Mouse (Mus musculus) embryonic facial prominence, embryonic 15.5 days (tissue): ENCODE data around the gene Iqsec1. TPM values are rescaled to one million over a fixed set of nuclear protein-coding genes. Genes with fewer than 3 reads are reported as not detected.

Experiments
- ATAC-seq: fragments of 200-750 bp; cut with Nextera tagmentation; 2 replicates; pipeline ENCODE4 v1.8.0; 2017; ENCODE audit warnings: low read depth, moderate TSS enrichment; ENCODE audit not compliant: insufficient number of reproducible peaks, low FRiP score, low TSS enrichment
- H3K27ac ChIP-seq: fragments of 300-500 bp; sonication (generic); replicated peaks from 2 replicates; pipeline ENCODE4 v1.5.1; 2015; ENCODE audit warnings: mild to moderate bottlenecking, inconsistent platforms
- H3K27me3 ChIP-seq: fragments of 300-500 bp; sonication (generic); 2 replicates; pipeline ENCODE4 v1.6.1; 2015; ENCODE audit warnings: inconsistent platforms
- H3K36me3 ChIP-seq: fragments of 300-500 bp; sonication (generic); 2 replicates; pipeline ENCODE4 v1.6.1; 2015; ENCODE audit warnings: mild to moderate bottlenecking, inconsistent platforms
- H3K4me1 ChIP-seq: fragments of 300-500 bp; sonication (generic); 2 replicates; pipeline ENCODE4 v1.6.1; 2015; ENCODE audit warnings: inconsistent platforms
- H3K4me2 ChIP-seq: fragments of 300-500 bp; sonication (generic); replicated peaks from 2 replicates; pipeline ENCODE4 v1.6.1; 2015; ENCODE audit warnings: mild to moderate bottlenecking, inconsistent platforms
- H3K4me3 ChIP-seq: fragments of 300-500 bp; sonication (generic); replicated peaks from 2 replicates; pipeline ENCODE4 v1.5.1; 2015; ENCODE audit warnings: mild to moderate bottlenecking, inconsistent platforms
- H3K9ac ChIP-seq: fragments of 300-500 bp; sonication (generic); 2 replicates; pipeline ENCODE4 v1.6.1; 2015; ENCODE audit warnings: inconsistent platforms
- H3K9me3 ChIP-seq: fragments of 300-500 bp; sonication (generic); replicated peaks from 2 replicates; pipeline ENCODE4 v1.6.1; 2016; ENCODE audit warnings: inconsistent platforms
- WGBS: fragments of 180-500 bp; shearing (Covaris S2); methylation state at CpG from one replicate; pipeline ENCODE4 v1.1.7; 2015; 5-methylcytosine and 5-hydroxymethylcytosine counted together
- polyA plus RNA-seq: library from polyadenylated mRNA; unstranded; fragments of >200 nt; fragmentation: Nextera tagmentation; extraction: Ambion mirVana; gene quantifications from 2 replicates; pipeline ENCODE4 v1.2.1, GENCODE M21; 2015

The Iqsec1 gene
- polyA plus RNA-seq, 1 experiment from 2014 or later = 11.4 TPM

DNA sequence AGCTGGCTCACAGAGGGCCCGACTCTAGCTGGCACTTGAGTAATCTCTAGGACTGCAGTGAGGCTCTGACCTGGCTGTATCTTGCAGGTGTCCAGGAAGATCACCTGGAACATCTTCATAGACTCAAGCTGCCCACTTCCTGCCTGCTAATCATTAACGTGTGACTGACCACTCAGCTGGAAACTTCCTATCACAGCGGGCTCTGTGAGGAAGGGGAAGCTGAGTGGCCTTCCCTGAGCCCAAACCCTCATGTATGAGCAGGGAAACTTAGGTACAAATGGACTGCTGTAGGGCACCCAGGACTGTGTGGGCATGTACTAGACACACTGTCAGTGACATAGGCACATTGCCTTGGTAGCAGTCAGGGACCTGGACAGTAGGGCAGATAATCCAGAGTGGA is 268.3 kb downstream of the Iqsec1 start:
- no peak overlapping the region for H3K4me2 ChIP-seq
- H3K36me3 ChIP-seq = no peaks in the 10 kb centered on the region
- ATAC-seq = no peak
- no peak overlapping the region for H3K9ac ChIP-seq
- H3K27ac ChIP-seq = no peak overlapping the region
- no peaks in the 10 kb centered on the region for H3K27me3 ChIP-seq
- 65% methylated on average over 3 of the region's 3 CpGs for WGBS
- peaks cover 27% of the 10 kb centered on the region for H3K4me1 ChIP-seq
- no peak overlapping the region for H3K4me3 ChIP-seq
- H3K9me3 ChIP-seq = no peaks in the 10 kb centered on the region

DNA sequence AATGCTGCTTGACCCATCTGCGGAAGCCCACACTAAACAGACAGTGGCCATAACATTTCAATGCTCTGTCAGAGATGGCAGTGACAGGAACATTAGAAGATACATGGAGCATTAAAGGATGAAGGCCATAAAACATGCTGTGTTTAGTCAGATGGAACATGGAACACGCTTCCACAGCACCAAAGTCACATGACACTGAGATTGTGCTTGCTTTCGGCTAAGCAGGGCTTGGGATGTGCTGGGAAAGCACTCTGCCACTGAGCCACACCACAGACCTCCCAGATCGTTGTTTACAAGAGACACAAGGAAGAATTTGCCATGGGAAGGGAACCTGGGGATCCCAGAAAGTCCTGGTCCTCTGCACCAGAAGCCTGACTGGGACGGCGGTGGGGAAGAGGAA is 269.1 kb downstream of the Iqsec1 start:
- 82% methylated on average over 6 of the region's 6 CpGs for WGBS
- H3K27me3 ChIP-seq = no peaks in the 10 kb centered on the region
- H3K9me3 ChIP-seq = no peaks in the 10 kb centered on the region
- no peaks in the 10 kb centered on the region for H3K36me3 ChIP-seq
- no peak overlapping the region for H3K27ac ChIP-seq
- no peak overlapping the region for H3K4me3 ChIP-seq
- peaks cover 35% of the 10 kb centered on the region for H3K4me1 ChIP-seq
- no peak for ATAC-seq
- no peak overlapping the region for H3K9ac ChIP-seq
- H3K4me2 ChIP-seq = no peak overlapping the region

DNA sequence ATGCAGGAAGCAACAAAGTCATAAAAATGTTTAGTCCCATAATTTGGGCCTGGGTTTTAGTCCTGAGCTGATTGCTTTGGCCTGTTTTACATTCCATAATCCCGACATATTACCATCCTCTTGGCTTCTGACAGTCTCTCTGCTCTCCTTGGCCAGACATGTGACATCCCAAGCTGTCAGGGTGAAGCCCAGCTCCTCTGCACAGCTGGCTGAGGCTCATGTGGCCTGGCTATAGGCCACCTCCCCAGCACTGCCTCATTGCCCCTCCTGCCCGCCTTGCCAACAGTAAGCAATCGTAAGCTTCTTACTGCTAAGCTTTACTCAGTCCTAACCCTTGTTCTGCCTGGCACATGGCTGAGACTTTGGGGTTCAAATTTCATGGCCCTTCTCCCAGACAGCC is 270.0 kb downstream of the Iqsec1 start:
- Histone ChIP-seq H3K4me2 (no peak overlapping the region), H3K27me3 (no peaks in the 10 kb centered on the region), H3K27ac (0 out of 2 replicates have a peak overlapping the region, but pooled peaks have one; percentile 2), H3K4me1 (peaks cover 42% of the 10 kb centered on the region), H3K36me3 (peaks cover 4% of the 10 kb centered on the region; the same call in 1 of the 2 replicates), H3K9me3 (no peaks in the 10 kb centered on the region), H3K9ac (no peak overlapping the region), H3K4me3 (no peak overlapping the region)
- 66% methylated on average over 3 of the region's 3 CpGs for WGBS
- ATAC-seq = no peak

DNA sequence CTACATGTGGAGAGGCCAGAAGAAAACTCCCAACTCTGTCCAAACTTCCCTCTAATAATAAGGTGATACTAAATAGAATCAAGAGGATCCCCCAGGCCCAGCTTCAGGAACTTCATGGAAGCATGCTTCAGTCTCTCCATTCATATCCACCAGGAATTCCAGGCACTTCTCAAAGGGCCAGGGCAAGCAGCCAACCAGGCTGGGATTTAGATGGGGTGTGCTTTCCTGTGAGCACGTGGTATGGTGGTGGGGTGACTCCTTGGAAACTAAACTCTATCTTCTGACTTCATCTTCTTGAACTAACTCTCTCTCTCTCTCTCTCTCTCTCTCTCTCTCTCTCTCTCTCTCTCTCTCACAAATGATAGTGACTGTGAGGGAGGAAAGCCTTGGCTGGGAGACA is 270.8 kb downstream of the Iqsec1 start:
- 44% methylated on average over 1 of the region's 1 CpGs for WGBS
- Histone ChIP-seq H3K27ac (no peak overlapping the region), H3K4me2 (no peak overlapping the region), H3K27me3 (no peaks in the 10 kb centered on the region), H3K4me1 (peaks cover 50% of the 10 kb centered on the region), H3K4me3 (no peak overlapping the region), H3K9me3 (no peaks in the 10 kb centered on the region), H3K36me3 (peaks cover 4% of the 10 kb centered on the region; the same call in 1 of the 2 replicates), H3K9ac (no peak overlapping the region)
- ATAC-seq = no peak

DNA sequence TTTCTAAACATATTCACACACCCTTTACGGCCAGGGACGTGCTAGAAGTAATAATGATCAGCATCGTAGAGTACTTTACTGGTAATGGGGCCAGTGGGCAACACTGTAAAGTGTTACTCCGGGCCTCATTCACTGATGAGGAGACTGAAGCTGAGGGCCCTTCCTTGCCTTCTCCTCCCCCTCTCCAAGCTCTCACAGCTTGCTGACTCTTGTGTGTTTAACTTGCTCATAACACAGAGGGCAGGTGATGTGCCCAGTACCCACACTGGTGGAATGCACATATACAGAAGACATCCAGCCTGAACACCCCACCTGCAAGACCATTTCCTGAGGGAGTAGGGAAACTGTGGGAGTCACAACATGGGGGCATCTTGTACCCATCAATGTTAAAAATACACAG is 271.6 kb downstream of the Iqsec1 start:
- Histone ChIP-seq H3K4me2 (peak overlapping the region; percentile 72), H3K36me3 (peaks cover 4% of the 10 kb centered on the region; the same call in 1 of the 2 replicates), H3K9me3 (no peaks in the 10 kb centered on the region), H3K27ac (no peak overlapping the region), H3K4me3 (peak overlapping the region; percentile 84), H3K27me3 (no peaks in the 10 kb centered on the region), H3K9ac (no peak overlapping the region), H3K4me1 (peaks cover 58% of the 10 kb centered on the region)
- no peak for ATAC-seq
- 31% methylated on average over 4 of the region's 4 CpGs for WGBS

GRCm38 (mm10) chr6:90716066-90716704 is 272.3 kb downstream of the Iqsec1 start:
- Histone ChIP-seq H3K9ac (peak overlapping the region; percentile 64), H3K4me3 (peak overlapping the region; percentile 84), H3K4me2 (peak overlapping the region; percentile 72), H3K4me1 (peaks cover 65% of the 10 kb centered on the region), H3K27me3 (no peaks in the 10 kb centered on the region), H3K27ac (peak overlapping the region; percentile 92), H3K36me3 (peaks cover 4% of the 10 kb centered on the region; the same call in 1 of the 2 replicates), H3K9me3 (no peaks in the 10 kb centered on the region)
- peak; percentile 78 for ATAC-seq
- WGBS = under 1% methylated on average over 49 of the region's 49 CpGs

GRCm38 (mm10) chr6:90715245-90715905 is 273.1 kb downstream of the Iqsec1 start:
- H3K9ac ChIP-seq = peak overlapping the region; percentile 64
- peak overlapping the region; percentile 92 for H3K27ac ChIP-seq
- peaks cover 4% of the 10 kb centered on the region; the same call in 1 of the 2 replicates for H3K36me3 ChIP-seq
- peak overlapping the region; percentile 72 for H3K4me2 ChIP-seq
- H3K27me3 ChIP-seq = no peaks in the 10 kb centered on the region
- H3K4me3 ChIP-seq = peak overlapping the region; percentile 84
- WGBS = 22% methylated on average over 4 of the region's 4 CpGs
- H3K9me3 ChIP-seq = no peaks in the 10 kb centered on the region
- peaks cover 73% of the 10 kb centered on the region for H3K4me1 ChIP-seq
- ATAC-seq = no peak

DNA sequence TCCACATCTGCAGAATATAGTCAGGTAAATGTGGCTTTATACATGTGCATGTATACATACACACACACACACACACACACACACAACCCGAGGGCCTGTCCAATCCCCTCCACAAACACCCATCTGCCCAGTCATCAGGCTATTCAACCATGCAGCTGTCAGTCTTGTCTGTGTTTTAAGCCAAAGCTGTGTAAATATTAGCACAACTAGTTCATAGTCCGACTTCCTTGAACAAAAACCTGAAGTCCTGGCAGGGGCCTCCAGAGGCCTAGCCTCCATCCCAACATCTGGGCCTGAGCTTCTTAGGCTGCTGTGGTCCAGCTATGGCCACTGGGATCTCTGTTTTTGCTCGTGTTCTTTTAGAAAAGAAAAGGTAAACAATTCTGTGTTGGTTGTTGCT is 274.8 kb downstream of the Iqsec1 start:
- H3K9me3 ChIP-seq = no peaks in the 10 kb centered on the region
- peaks cover 82% of the 10 kb centered on the region for H3K4me1 ChIP-seq
- peaks cover 4% of the 10 kb centered on the region; the same call in 1 of the 2 replicates for H3K36me3 ChIP-seq
- no peaks in the 10 kb centered on the region for H3K27me3 ChIP-seq
- no peak overlapping the region for H3K9ac ChIP-seq
- no peak for ATAC-seq
- no peak overlapping the region for H3K4me2 ChIP-seq
- no peak overlapping the region for H3K27ac ChIP-seq
- WGBS = 55% methylated on average over 3 of the region's 3 CpGs
- no peak overlapping the region for H3K4me3 ChIP-seq

- peak overlapping the region; percentile 78 for H3K27ac ChIP-seq
- 0 out of 2 replicates have a peak, but pooled peaks have one; percentile 5 for ATAC-seq
- no peaks in the 10 kb centered on the region for H3K9me3 ChIP-seq
- peaks cover 4% of the 10 kb centered on the region; the same call in 1 of the 2 replicates for H3K36me3 ChIP-seq
- no peak overlapping the region for H3K9ac ChIP-seq
- H3K27me3 ChIP-seq = no peaks in the 10 kb centered on the region
- no peak overlapping the region; the same call in 1 of the 2 replicates for H3K4me2 ChIP-seq
- 68% methylated on average over 8 of the region's 8 CpGs for WGBS
- H3K4me1 ChIP-seq = peaks cover 86% of the 10 kb centered on the region
- no peak overlapping the region for H3K4me3 ChIP-seq
Measured at GRCm38 (mm10) chr6:90712486-90713480, 275.7 kb downstream of the Iqsec1 start.

DNA sequence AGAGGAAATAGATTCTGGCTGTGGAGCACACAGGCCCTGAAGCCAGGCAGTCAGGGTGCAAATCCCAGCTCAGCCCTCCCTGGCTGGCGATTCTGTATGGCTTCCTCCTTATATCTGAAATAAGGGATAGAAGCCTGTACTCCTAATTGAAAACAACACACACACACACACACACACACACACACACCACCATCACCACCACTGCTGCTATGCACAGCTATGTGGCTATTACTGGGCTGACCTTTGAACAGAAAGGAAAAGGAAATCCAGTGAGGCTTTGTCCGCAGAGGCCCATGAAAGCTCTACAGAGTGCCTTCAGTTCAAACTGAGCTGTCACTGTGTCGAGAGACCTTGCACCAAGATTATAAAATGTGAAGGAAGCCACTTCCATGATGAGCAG is 276.4 kb downstream of the Iqsec1 start:
- Histone ChIP-seq H3K4me3 (no peak overlapping the region), H3K4me1 (peaks cover 87% of the 10 kb centered on the region), H3K9ac (no peak overlapping the region), H3K9me3 (no peaks in the 10 kb centered on the region), H3K27me3 (no peaks in the 10 kb centered on the region), H3K4me2 (no peak overlapping the region; the same call in 1 of the 2 replicates), H3K27ac (peak overlapping the region; percentile 78), H3K36me3 (peaks cover 4% of the 10 kb centered on the region; the same call in 1 of the 2 replicates)
- WGBS = 41% methylated on average over 3 of the region's 3 CpGs
- ATAC-seq = no peak
